In the genomic region with DNA sequence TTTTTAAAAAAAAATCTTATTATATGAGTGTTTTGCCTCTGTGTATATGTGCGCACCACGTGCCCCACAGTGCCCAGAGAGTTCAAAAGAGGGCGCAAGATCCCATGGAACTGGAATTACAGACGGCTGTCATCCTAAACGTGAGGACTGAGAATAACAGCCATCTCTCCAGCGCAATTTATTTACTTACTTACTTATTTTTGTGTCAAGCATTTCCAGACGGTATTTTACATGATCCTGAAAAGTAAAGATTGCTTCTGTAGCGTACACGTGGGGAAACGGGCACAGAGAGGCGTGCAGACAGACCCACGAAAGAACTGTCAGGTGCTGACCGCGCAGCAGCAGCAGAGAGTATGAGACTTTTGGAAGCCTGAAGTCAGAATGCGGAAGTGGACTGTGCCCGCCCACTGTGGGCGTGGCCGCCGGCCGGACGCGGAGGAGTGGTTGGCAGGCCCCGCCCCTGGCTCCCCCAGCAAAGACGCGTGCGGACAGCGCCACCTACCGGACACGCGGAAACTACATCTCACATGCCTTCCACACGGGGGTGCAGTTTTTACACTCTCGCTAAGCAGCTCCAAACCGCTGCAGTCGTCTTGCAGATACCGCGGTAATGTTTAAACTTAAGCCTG, we compare ENCODE assay signal across 8 mouse cellular contexts. TPM values are rescaled to one million over a fixed set of nuclear protein-coding genes. Genes with fewer than 3 reads are reported as not detected.
DNase-seq lines count a peak whose midpoint lies in the region; ATAC-seq and TF ChIP-seq lines count a peak whose summit lies in the region.

No protein-coding gene starts in this region.

- H3K36me3 ChIP-seq in CH12.LX (replicated peaks in 1 of 2; ENCODE audit: control insufficient read depth in 1 of 2, insufficient read depth in 1 of 2, low read length in 1 of 2), result peaks cover 13 to 22% of the 10 kb centered on the region in 2 experiments
- no peaks in the 10 kb centered on the region for H3K36me3 ChIP-seq in forebrain, embryonic 12.5 days (replicated peaks)
- 0 out of 2 replicates have a peak, but pooled peaks cover 3% of the 10 kb centered on the region for H3K36me3 ChIP-seq in liver, postnatal 0 days (replicated peaks; ENCODE audit: insufficient read depth, low read length)
- H3K36me3 ChIP-seq in neural tube, embryonic 14.5 days (ENCODE audit: control insufficient read depth, insufficient read depth, low read length), result 0 out of 2 replicates have a peak, but pooled peaks cover 5% of the 10 kb centered on the region

- peak; percentile 49 to 100; a peak in 2 of 4 replicates for TF ChIP-seq CTCF in CH12.LX (conservative IDR thresholded peaks at IDR 0.05 in 1 of 2, IDR thresholded peaks at IDR 0.05 in 1 of 2; ENCODE audit: low read depth in 2 of 2, low read length in 2 of 2)
- peak; percentile 100 for TF ChIP-seq CTCF in liver, postnatal 0 days (IDR thresholded peaks at IDR 0.05; ENCODE audit: low read depth)

- no peak for TF ChIP-seq EP300 in CH12.LX (IDR thresholded peaks at IDR 0.05; ENCODE audit: low read length)
- no peak for TF ChIP-seq EP300 in liver, postnatal 0 days (IDR thresholded peaks at IDR 0.05; ENCODE audit: low read depth)

- peak; percentile 96 for DNase-seq in CH12.LX (ENCODE audit: extremely low read depth)
- DNase-seq in c-Kit-positive CD71-positive TER-119-negative erythroid progenitor cells, embryonic 14.5 days (ENCODE audit: low read depth), result peak; percentile 96
- DNase-seq in heart, postnatal 10 days, result peak; percentile 99 to 100
- DNase-seq in large intestine, adult 2 months (ENCODE audit: low read depth, low spot score), result peak; percentile 85
- DNase-seq in liver, postnatal 0 days, result peak; percentile 100
- DNase-seq in testis, postnatal 10 days (ENCODE audit: low spot score), result peak; percentile 100

- peak; percentile 91 for TF ChIP-seq RAD21 in CH12.LX (IDR thresholded peaks at IDR 0.05; ENCODE audit: low read depth, low read length)

- H3K27me3 ChIP-seq in CH12.LX (replicated peaks), result no peaks in the 10 kb centered on the region
- peaks cover 11% of the 10 kb centered on the region; the same call in 1 of the 2 replicates for H3K27me3 ChIP-seq in forebrain, embryonic 12.5 days
- H3K27me3 ChIP-seq in liver, postnatal 0 days (ENCODE audit: insufficient read depth, low read length), result no peaks in the 10 kb centered on the region
- H3K27me3 ChIP-seq in neural tube, embryonic 14.5 days (ENCODE audit: control insufficient read depth, insufficient read depth, low read length), result no peaks in the 10 kb centered on the region

- no peaks in the 10 kb centered on the region for H3K79me2 ChIP-seq in CH12.LX (replicated peaks; ENCODE audit: control insufficient read depth, extremely low read depth, insufficient read depth, poor library complexity, severe bottlenecking)

- 4% methylated on average over 36 of the region's 36 CpGs for WGBS in forebrain, embryonic 12.5 days
- 1% methylated on average over 36 of the region's 36 CpGs for WGBS in large intestine, adult 2 months
- 3% methylated on average over 36 of the region's 36 CpGs for WGBS in liver, postnatal 0 days (ENCODE audit: insufficient replicate concordance)
- WGBS in neural tube, embryonic 14.5 days, result 4% methylated on average over 36 of the region's 36 CpGs

- peaks cover 0 to 14% of the 10 kb centered on the region in 2 experiments; a peak in 3 of 4 replicates for H3K4me1 ChIP-seq in CH12.LX (ENCODE audit: control insufficient read depth in 1 of 2, insufficient read depth in 2 of 2)
- peaks cover 25% of the 10 kb centered on the region; the same call in 1 of the 2 replicates for H3K4me1 ChIP-seq in forebrain, embryonic 12.5 days
- no peaks in the 10 kb centered on the region for H3K4me1 ChIP-seq in liver, postnatal 0 days (ENCODE audit: insufficient read depth)
- H3K4me1 ChIP-seq in neural tube, embryonic 14.5 days (ENCODE audit: control insufficient read depth, insufficient read depth, low read length), result no peaks in the 10 kb centered on the region; the same call in 1 of the 2 replicates

- dilution Hi-C loops in CH12.LX (cut with MboI; ENCODE audit: extremely low pct_ligation_motif_present, extremely low pct_unique_long_range_greater_than_20kb, low sequenced_read_pairs), result no loop called here

- ATAC-seq in forebrain, embryonic 12.5 days (ENCODE audit: low FRiP score), result peak; percentile 92
- peak; percentile 98 for ATAC-seq in liver, postnatal 0 days
- ATAC-seq in neural tube, embryonic 14.5 days (ENCODE audit: low read depth), result peak; percentile 85

- H3K9ac ChIP-seq in CH12.LX (ENCODE audit: insufficient read depth, low read depth), result peak overlapping the region; percentile 21; the same call in 1 of the 2 replicates
- H3K9ac ChIP-seq in forebrain, embryonic 12.5 days, result peak overlapping the region; percentile 33; the same call in 1 of the 2 replicates
- H3K9ac ChIP-seq in liver, postnatal 0 days (replicated peaks), result no peak overlapping the region
- H3K9ac ChIP-seq in neural tube, embryonic 14.5 days (replicated peaks; ENCODE audit: low read depth, low read length), result no peak overlapping the region

- H3K4me2 ChIP-seq in CH12.LX (ENCODE audit: insufficient read depth, low read depth, poor library complexity, severe bottlenecking), result peak overlapping the region; percentile 94
- H3K4me2 ChIP-seq in forebrain, embryonic 12.5 days, result peak overlapping the region; percentile 54
- H3K4me2 ChIP-seq in liver, postnatal 0 days (ENCODE audit: low read depth, low read length), result peak overlapping the region; percentile 70
- peak overlapping the region; percentile 57 for H3K4me2 ChIP-seq in neural tube, embryonic 14.5 days (ENCODE audit: low read depth, low read length)

- in situ Hi-C loops in CH12.LX (cut with MboI; ENCODE audit: low pct_ligation_motif_present, low pct_unique_long_range_greater_than_20kb, low sequenced_read_pairs), result no loop called here

- peak overlapping the region; percentile 41 to 45 (median 43) for H3K4me3 ChIP-seq in CH12.LX (replicated peaks in 1 of 3; ENCODE audit: low read depth in 2 of 3, low read length in 2 of 3, poor library complexity in 1 of 3)
- peak overlapping the region; percentile 29 for H3K4me3 ChIP-seq in forebrain, embryonic 12.5 days (replicated peaks)
- peak overlapping the region; percentile 40 for H3K4me3 ChIP-seq in liver, postnatal 0 days (ENCODE audit: low read depth, low read length)
- peak overlapping the region; percentile 18; the same call in 1 of the 2 replicates for H3K4me3 ChIP-seq in neural tube, embryonic 14.5 days (ENCODE audit: low read depth, low read length)

- peak overlapping the region; percentile 32; the same call in 1 of the 2 replicates for H3K27ac ChIP-seq in CH12.LX (ENCODE audit: insufficient read depth, low read depth)
- peak overlapping the region; percentile 48 for H3K27ac ChIP-seq in forebrain, embryonic 12.5 days
- peak overlapping the region; percentile 70 for H3K27ac ChIP-seq in liver, postnatal 0 days (ENCODE audit: low read depth)
- no peak overlapping the region for H3K27ac ChIP-seq in neural tube, embryonic 14.5 days (ENCODE audit: low read depth, low read length)

- peaks cover 6% of the 10 kb centered on the region for H3K9me3 ChIP-seq in CH12.LX (replicated peaks; ENCODE audit: low read length)
- no peaks in the 10 kb centered on the region for H3K9me3 ChIP-seq in forebrain, embryonic 12.5 days
- H3K9me3 ChIP-seq in liver, postnatal 0 days (ENCODE audit: low read length), result no peaks in the 10 kb centered on the region
- H3K9me3 ChIP-seq in neural tube, embryonic 14.5 days (ENCODE audit: control insufficient read depth, low read length), result no peaks in the 10 kb centered on the region

- peak; percentile 99 for TF ChIP-seq POLR2A in CH12.LX (IDR thresholded peaks at IDR 0.05; ENCODE audit: low read depth, low read length)

- intact Hi-C loops in heart, postnatal 10 days (cut with DNase I), result loop anchor here (1.0 kb wide), 1 partner anchor 28 kb away; no protein-coding TSS in a partner anchor

TF ChIP-seq in CH12.LX, 34 proteins besides CTCF, POLR2A, EP300 and RAD21 (continues in another document):
- TF ChIP-seq ETS1 (conservative IDR thresholded peaks at IDR 0.05; ENCODE audit: low read depth, low read length), result peak; percentile 44; the same call in 1 of the 2 replicates
- no peak for TF ChIP-seq USF2 (conservative IDR thresholded peaks at IDR 0.05; ENCODE audit: low read depth, low read length)
- TF ChIP-seq USF1 (IDR thresholded peaks at IDR 0.05; ENCODE audit: low read depth, low read length), result no peak; the same call in none of the 2 replicates
- peak; percentile 57 for TF ChIP-seq HCFC1 (IDR thresholded peaks at IDR 0.05; ENCODE audit: low read depth, low read length)
- peak; percentile 97 for TF ChIP-seq SMC3 (IDR thresholded peaks at IDR 0.05; ENCODE audit: low read depth, low read length)
- TF ChIP-seq ZKSCAN1 (IDR thresholded peaks at IDR 0.05; ENCODE audit: borderline replicate concordance, low read depth, low read length), result no peak

RNA-seq across cellular contexts. Expression of gene Trpv4, which starts 9.1 kb away (rescaled TPM):
- total RNA-seq in CH12.LX (2012; rRNA removed) (0.13 TPM in 1 of 2 replicates, not detected in the other), CH12.LX (2014; rRNA removed) (not detected in 2 replicates)
- 0.22 and 0.24 TPM in 2 replicates for polyA plus RNA-seq in CH12.LX (2012; ENCODE audit: insufficient read length, low read depth)
- polyA plus RNA-seq in forebrain, embryonic 12.5 days (2016; fragmentation: Nextera tagmentation; extraction: Ambion mirVana), result 0.67 and 0.69 TPM in 2 replicates
- total RNA-seq in heart, postnatal 10 days (2021), result 1 to 10 TPM; 2.9 to 6.0 TPM
- polyA plus RNA-seq in large intestine, adult 2 months (2012; rRNA removed), result 2.2 and 2.8 TPM in 2 replicates
- polyA plus RNA-seq in liver, postnatal 0 days (2015; fragmentation: Nextera tagmentation; extraction: Ambion mirVana), result 0.32 and 0.38 TPM in 2 replicates
- polyA plus RNA-seq in neural tube, embryonic 14.5 days (2014; fragmentation: Nextera tagmentation; extraction: Ambion mirVana), result 0.39 and 0.59 TPM in 2 replicates

RNA-seq across cellular contexts. Expression of gene Gltp, which starts 23.4 kb away (rescaled TPM):
- total RNA-seq in CH12.LX (2012; rRNA removed) (25.5 and 28.3 TPM in 2 replicates), CH12.LX (2014; rRNA removed) (23.6 and 23.8 TPM in 2 replicates)
- polyA plus RNA-seq in CH12.LX (2012; ENCODE audit: insufficient read length, low read depth), result 90.4 and 98.4 TPM in 2 replicates
- 66.2 and 73.5 TPM in 2 replicates for polyA plus RNA-seq in forebrain, embryonic 12.5 days (2016; fragmentation: Nextera tagmentation; extraction: Ambion mirVana)
- total RNA-seq in heart, postnatal 10 days (2021), result 10 to 100 TPM; 20.6 to 21.5 TPM
- 169 and 205 TPM in 2 replicates for polyA plus RNA-seq in large intestine, adult 2 months (2012; rRNA removed)
- polyA plus RNA-seq in liver, postnatal 0 days (2015; fragmentation: Nextera tagmentation; extraction: Ambion mirVana), result 23.1 and 23.8 TPM in 2 replicates
- polyA plus RNA-seq in neural tube, embryonic 14.5 days (2014; fragmentation: Nextera tagmentation; extraction: Ambion mirVana), result 26.9 and 30.8 TPM in 2 replicates

RNA-seq across cellular contexts. Expression of gene Tchp, which starts 40.2 kb away (rescaled TPM):
- total RNA-seq in CH12.LX (2012; rRNA removed), result 6.7 and 9.1 TPM in 2 replicates
- 4.3 and 4.9 TPM in 2 replicates for total RNA-seq in CH12.LX (2014; rRNA removed)
- polyA plus RNA-seq in CH12.LX (2012; ENCODE audit: insufficient read length, low read depth), result 11.6 and 15.3 TPM in 2 replicates
- polyA plus RNA-seq in forebrain, embryonic 12.5 days (2016; fragmentation: Nextera tagmentation; extraction: Ambion mirVana), result 24.6 and 27.0 TPM in 2 replicates
- total RNA-seq in heart, postnatal 10 days (2021), result 1 to 10 TPM; 5.1 to 5.7 TPM
- polyA plus RNA-seq in large intestine, adult 2 months (2012; rRNA removed), result 6.5 and 9.4 TPM in 2 replicates
- polyA plus RNA-seq in liver, postnatal 0 days (2015; fragmentation: Nextera tagmentation; extraction: Ambion mirVana), result 1.9 and 2.4 TPM in 2 replicates
- polyA plus RNA-seq in neural tube, embryonic 14.5 days (2014; fragmentation: Nextera tagmentation; extraction: Ambion mirVana), result 15.2 and 16.2 TPM in 2 replicates

Comparison
In these comparisons a context has a peak if more than half of its experiments do, and no peak if none do; other contexts are left out.
1. H3K9ac ChIP-seq: peak in CH12.LX (single experiment) and forebrain, embryonic 12.5 days (single experiment); none in liver, postnatal 0 days (single experiment) and neural tube, embryonic 14.5 days (single experiment).
2. Peak in every context shown above with its lines, with median percentiles within 50 percentile points of each other: DNase-seq, H3K4me2 ChIP-seq, H3K4me3 ChIP-seq and ATAC-seq.